Comparison of ENCODE assay signal across 24 mouse cellular contexts in the genomic region with DNA sequence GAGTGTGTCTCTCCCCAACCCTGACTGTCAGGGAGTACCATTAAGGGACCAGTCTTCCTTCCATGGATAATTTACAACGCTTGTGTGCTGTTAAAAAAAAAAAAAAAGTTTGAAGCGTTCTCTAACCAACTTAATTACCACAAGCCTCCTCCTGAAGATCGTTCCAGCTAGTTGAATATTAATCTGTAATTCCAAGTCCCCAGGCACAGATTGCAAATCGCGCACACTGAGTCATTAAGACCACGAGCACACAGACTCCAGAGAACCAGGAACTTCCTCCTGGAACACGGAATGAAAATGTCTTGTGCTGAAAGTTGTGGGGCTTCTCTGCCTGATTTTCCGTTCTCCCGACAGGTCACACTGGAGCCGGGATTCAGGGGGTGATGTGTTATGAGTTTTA.
DNase-seq lines count a peak whose midpoint lies in the region; ATAC-seq and TF ChIP-seq lines count a peak whose summit lies in the region.
"Had no signal": no experiment of that assay in that cellular context is flagged by ENCODE, and none has a peak within 500 bp of the region (broad histone marks: within the 10 kb centered on the region; RNA-seq: fewer than 3 reads in every experiment).

No protein-coding gene starts in this region.

- no peaks in the 10 kb centered on the region for H3K9me3 ChIP-seq in liver, postnatal 0 days (ENCODE audit: low read length)
- H3K9me3 ChIP-seq in intestine, embryonic 15.5 days, result no peaks in the 10 kb centered on the region
- H3K9me3 ChIP-seq: embryonic facial prominence, embryonic 13.5 days; forebrain, embryonic 12.5 days; limb, embryonic 10.5 days; midbrain, embryonic 12.5 days; neural tube, embryonic 13.5 days had no signal

- no peaks in the 10 kb centered on the region for H3K27me3 ChIP-seq in liver, adult 2 months (ENCODE audit: control insufficient read depth, insufficient read depth, low read length)
- H3K27me3 ChIP-seq in liver, postnatal 0 days (ENCODE audit: insufficient read depth, low read length), result no peaks in the 10 kb centered on the region
- H3K27me3 ChIP-seq in intestine, embryonic 15.5 days (replicated peaks), result no peaks in the 10 kb centered on the region
- H3K27me3 ChIP-seq: embryonic facial prominence, embryonic 13.5 days had no signal

- H3K9ac ChIP-seq in liver, adult 2 months (ENCODE audit: low read depth, low read length), result no peak overlapping the region
- no peak overlapping the region for H3K9ac ChIP-seq in liver, postnatal 0 days (replicated peaks)
- no peak overlapping the region for H3K9ac ChIP-seq in intestine, embryonic 15.5 days
- H3K9ac ChIP-seq: embryonic facial prominence, embryonic 13.5 days; forebrain, embryonic 12.5 days; midbrain, embryonic 12.5 days; neural tube, embryonic 13.5 days had no signal

- no peaks in the 10 kb centered on the region for H3K36me3 ChIP-seq in liver, adult 2 months (ENCODE audit: control insufficient read depth, insufficient read depth, low read length)
- H3K36me3 ChIP-seq in liver, postnatal 0 days (replicated peaks; ENCODE audit: insufficient read depth, low read length), result no peaks in the 10 kb centered on the region
- H3K36me3 ChIP-seq in intestine, embryonic 15.5 days, result no peaks in the 10 kb centered on the region
- H3K36me3 ChIP-seq: embryonic facial prominence, embryonic 13.5 days; forebrain, embryonic 12.5 days; limb, embryonic 10.5 days; midbrain, embryonic 12.5 days; neural tube, embryonic 13.5 days had no signal

- TF ChIP-seq POLR2A in liver, adult 2 months (IDR thresholded peaks at IDR 0.05; ENCODE audit: extremely low read depth, insufficient read depth, low read length), result no peak

- TF ChIP-seq CTCF in liver, adult 2 months (IDR thresholded peaks at IDR 0.05; ENCODE audit: low read depth, low read length), result no peak
- TF ChIP-seq CTCF in liver, postnatal 0 days (IDR thresholded peaks at IDR 0.05; ENCODE audit: low read depth), result no peak

- peaks cover 2% of the 10 kb centered on the region; the same call in 1 of the 2 replicates for H3K4me1 ChIP-seq in liver, adult 2 months (ENCODE audit: control insufficient read depth, insufficient read depth, low read length)
- no peaks in the 10 kb centered on the region for H3K4me1 ChIP-seq in liver, postnatal 0 days (ENCODE audit: insufficient read depth)
- H3K4me1 ChIP-seq in intestine, embryonic 15.5 days (replicated peaks), result 0 out of 2 replicates have a peak, but pooled peaks cover 2% of the 10 kb centered on the region
- H3K4me1 ChIP-seq: embryonic facial prominence, embryonic 13.5 days had no signal

- 58% methylated on average over 10 of the region's 10 CpGs for WGBS in liver, adult 2 months
- WGBS in liver, postnatal 0 days (ENCODE audit: insufficient replicate concordance), result 67% methylated on average over 10 of the region's 10 CpGs
- 52% methylated on average over 10 of the region's 10 CpGs for WGBS in intestine, embryonic 15.5 days

- H3K27ac ChIP-seq in liver, adult 2 months (replicated peaks; ENCODE audit: insufficient read depth, low read depth, low read length), result no peak overlapping the region
- H3K27ac ChIP-seq in liver, postnatal 0 days (ENCODE audit: low read depth), result no peak overlapping the region
- peak overlapping the region; percentile 82 for H3K27ac ChIP-seq in intestine, embryonic 15.5 days
- H3K27ac ChIP-seq: embryonic facial prominence, embryonic 13.5 days; forebrain, embryonic 12.5 days; limb, embryonic 10.5 days; macrophage; midbrain, embryonic 12.5 days; neural tube, embryonic 13.5 days had no signal

- H3K79me2 ChIP-seq in liver, adult 2 months (ENCODE audit: control insufficient read depth, insufficient read depth, low read length), result no peaks in the 10 kb centered on the region

- no peak for ATAC-seq in liver, postnatal 0 days
- ATAC-seq in intestine, embryonic 15.5 days, result peak; percentile 86
- no peak for ATAC-seq in activated CD4-positive, CD25-positive, alpha-beta regulatory T cell, adult 4 months
- no peak for ATAC-seq in megakaryocyte, adult 5-6 weeks (ENCODE audit: poor library complexity, severe bottlenecking)
- ATAC-seq: CD4-positive, CD25-positive, alpha-beta regulatory T cell, adult 4 months; hindbrain, embryonic 16.5 days; lung, postnatal 0 days had no signal

- no peak for TF ChIP-seq EP300 in liver, postnatal 0 days (IDR thresholded peaks at IDR 0.05; ENCODE audit: low read depth)

- H3K4me2 ChIP-seq in liver, postnatal 0 days (ENCODE audit: low read depth, low read length), result no peak overlapping the region
- H3K4me2 ChIP-seq in intestine, embryonic 15.5 days (replicated peaks), result no peak overlapping the region
- H3K4me2 ChIP-seq: embryonic facial prominence, embryonic 13.5 days; forebrain, embryonic 12.5 days; heart, embryonic 11.5 days; midbrain, embryonic 12.5 days; neural tube, embryonic 13.5 days had no signal

- no peak overlapping the region for H3K4me3 ChIP-seq in liver, adult 2 months (ENCODE audit: insufficient read depth, low read depth, low read length)
- H3K4me3 ChIP-seq in liver, postnatal 0 days (ENCODE audit: low read depth, low read length), result no peak overlapping the region
- no peak overlapping the region for H3K4me3 ChIP-seq in intestine, embryonic 15.5 days (replicated peaks)
- H3K4me3 ChIP-seq: embryonic facial prominence, embryonic 13.5 days; erythroblast, embryonic 14.5 days; forebrain, embryonic 12.5 days; limb, embryonic 10.5 days; midbrain, embryonic 12.5 days; myocyte; neural tube, embryonic 13.5 days had no signal

- peak; percentile 37 for DNase-seq in liver, adult 2 months (ENCODE audit: extremely low read depth, low read depth, low spot score)
- no peak for DNase-seq in liver, postnatal 0 days
- peak; percentile 72 for DNase-seq in kidney, adult 9 months
- DNase-seq in kidney, postnatal 25 days, result peak; percentile 36 to 62
- DNase-seq: adrenal gland, adult 2 months; cerebellum, adult 18-20 months; cerebellum, postnatal 25 days; embryo, embryonic 11 days; liver had no signal
